Mouse (Mus musculus) ovary, adult 18-20 months (tissue): Measurements from ENCODE around the gene 5430419D17Rik.

ENCODE experiments used
- DNase-seq: peaks from one replicate; pipeline ENCODE4 v3.0.0; 2022; ENCODE audit warnings: low spot score, mixed read lengths

5430419D17Rik gene

DNA sequence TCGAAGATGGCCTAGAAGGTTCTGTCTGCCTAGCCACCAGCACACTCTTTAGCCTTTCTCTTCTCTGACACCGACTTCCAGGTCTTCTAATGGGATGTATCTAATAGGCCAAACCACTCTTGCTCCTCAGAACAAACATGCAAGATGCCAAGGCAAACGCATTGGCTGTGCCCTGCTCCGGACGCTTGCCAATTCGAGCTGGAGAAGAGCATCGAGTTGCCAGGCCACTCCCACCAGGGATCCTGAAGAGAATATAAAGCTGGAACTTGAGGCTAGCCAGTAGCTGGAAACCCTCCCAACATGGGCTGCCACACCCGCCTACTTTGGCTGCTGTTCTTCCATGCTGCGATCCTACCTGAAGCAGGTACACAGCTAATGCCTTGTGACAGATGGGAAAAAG lies at the start of gene 5430419D17Rik:
Gene 5430419D17Rik (plus strand): TSS at position 282 of the 400 bp plus-strand sequence.
- DNase-seq: no peak

DNA sequence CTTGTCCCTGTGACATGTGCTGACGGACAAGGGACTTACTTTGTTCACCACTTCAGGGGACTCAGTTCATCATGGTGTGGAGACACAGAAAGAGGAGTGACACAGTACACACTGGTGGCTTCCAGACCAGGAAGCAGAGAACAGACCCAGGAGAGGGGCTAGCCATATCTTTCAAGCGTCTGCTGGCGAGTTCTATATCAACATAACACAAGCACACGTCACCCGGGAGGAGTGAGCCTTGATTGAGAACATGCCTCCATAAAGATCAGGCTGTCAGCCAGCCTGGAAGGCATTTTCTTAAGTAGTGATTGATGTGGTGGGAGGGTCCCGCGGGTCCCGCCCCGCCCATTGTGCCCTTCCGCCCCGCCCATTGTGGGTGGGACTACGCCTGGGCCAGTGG lies 44.2 kb upstream of the 5430419D17Rik start:
- DNase-seq: no peak

DNA sequence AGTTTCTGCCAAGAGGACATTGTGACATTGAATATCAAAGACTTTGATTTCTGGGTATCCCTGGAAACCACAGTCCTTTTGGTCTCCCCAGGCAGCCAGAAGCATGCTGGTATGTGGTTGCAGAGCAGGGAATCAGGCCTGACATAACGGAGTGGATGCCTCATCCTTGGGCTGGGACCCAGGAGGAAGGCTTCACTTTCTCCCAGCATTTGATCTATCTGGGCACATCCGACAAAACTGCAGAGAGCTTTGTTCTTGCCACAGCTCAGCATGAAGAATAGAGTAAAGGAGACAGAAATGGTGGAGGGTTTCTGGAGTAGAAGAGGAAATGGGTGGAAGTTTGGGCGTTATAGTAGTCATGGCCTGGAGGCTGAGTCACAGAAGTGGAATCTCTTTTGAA lies 41.0 kb upstream of the 5430419D17Rik start:
- no peak for DNase-seq

DNA sequence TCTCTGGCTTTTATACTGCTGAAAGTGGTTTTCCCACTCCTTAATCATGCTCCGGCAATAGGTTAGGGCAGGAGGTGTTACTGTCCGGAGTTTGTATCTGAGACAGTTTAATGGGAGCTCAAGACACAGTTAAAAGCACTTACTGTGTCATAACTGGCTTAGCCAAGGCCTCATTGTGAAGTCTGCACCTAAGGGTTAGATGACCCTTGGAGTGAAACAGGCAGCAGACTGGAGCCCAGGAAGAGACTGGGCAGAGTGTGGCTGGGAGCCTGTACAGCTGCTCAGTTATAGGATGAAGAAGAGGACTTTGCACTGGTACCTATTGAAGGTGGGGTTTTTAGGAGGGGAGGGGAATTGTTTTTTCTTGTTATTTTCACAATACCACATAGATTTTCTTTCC lies 28.0 kb upstream of the 5430419D17Rik start, which contains the start of gene 4933402N03Rik:
Gene 4933402N03Rik (minus strand): TSS at position 101 of the 400 bp plus-strand sequence.
- DNase-seq: no peak

DNA sequence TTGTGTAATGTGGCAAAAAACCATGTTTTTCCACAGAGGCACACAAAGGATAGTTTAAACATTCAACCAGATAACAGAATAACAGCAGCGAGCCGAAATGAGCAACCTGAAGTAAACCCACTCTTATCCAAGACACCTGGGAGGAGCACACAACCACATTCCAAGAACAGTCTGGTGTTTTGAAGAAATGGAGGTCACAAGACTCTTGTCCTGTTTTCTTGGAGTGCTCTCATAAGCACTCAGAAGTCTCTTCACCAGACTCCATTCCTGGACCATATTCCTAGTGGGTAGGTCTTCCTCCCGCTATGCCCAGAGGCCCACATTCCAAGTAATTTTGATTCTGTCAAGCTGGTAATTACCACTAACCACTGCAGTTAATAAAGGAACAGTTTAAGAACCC lies 24.0 kb upstream of the 5430419D17Rik start:
- no peak for DNase-seq

DNA sequence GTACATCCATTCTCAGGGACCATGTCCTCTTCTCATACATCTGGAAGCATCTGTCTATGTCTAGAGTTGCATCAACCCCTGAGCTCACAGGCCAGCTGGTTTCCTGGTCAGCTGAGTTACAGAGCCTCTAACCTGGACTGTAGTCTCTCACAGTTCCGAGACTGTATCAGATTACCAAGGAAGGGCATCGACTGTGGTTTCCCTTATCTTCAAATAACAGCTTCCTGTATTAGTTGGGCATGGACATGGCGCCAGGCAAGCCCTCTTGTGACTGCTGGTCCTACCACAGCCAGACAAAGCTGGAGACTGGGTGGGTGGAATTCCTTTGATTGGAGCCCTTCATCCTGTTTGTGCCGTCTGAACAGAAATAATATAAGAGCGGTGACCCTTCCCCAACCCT lies 21.2 kb upstream of the 5430419D17Rik start:
- DNase-seq: no peak

DNA sequence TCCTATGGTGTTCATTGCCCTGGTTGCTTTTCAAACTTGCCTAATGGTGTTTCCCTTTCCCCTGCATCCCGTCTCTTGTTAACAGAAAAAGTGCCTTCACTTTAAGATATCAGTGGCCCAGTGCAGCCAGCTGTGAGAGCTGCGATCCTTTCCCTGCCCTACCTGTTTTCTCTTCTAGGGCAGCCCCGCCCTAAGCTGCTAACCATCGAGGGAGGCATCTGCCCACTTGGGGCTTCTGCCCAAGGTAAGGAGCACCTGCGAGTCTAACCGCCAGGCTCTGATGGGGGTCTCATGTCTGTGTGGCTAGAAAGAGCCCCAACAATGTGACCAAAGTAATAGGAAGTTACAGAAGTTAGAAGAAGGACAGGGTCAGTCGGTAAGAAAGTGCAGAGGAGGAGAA lies 12.0 kb upstream of the 5430419D17Rik start:
- DNase-seq: no peak

DNA sequence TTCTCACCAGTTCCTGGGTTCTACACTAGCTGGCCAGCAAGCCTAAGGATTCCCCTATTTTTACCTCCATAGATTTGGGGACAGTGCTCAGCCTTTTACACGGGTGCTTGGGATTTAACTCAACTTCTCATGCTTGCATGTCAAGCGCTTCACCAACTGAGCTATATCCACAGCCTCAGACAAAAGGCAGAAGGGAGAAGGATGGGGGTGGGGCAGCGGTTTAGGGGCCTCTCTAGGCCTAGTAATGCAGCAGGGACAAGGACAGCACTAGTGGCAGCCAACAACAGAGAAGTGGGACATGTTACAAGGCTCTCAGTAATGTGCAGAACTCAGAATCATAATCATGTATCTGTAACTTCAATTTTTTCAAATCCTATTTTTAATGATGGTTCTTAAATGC lies 6.4 kb upstream of the 5430419D17Rik start:
- DNase-seq: no peak

DNA sequence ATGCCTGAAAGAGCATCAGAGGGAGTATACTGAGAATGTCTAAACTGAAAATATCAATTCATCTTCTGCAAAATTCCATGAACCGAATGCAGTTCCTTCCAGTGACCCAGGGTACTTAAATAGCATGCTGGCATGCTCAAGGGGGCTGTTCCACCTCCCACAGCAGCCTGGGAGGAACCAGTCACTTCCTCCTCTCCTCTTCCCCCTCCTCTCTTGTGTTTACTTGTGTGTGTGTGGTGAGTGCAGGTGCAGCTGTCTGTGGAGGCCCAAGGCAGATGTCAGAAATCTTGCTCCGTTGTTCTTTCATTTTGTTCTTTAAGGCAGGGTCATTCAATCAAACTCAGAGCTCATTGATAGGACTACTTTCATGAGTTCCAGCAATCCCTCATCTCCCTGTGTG lies 5.1 kb upstream of the 5430419D17Rik start:
- no peak for DNase-seq

DNA sequence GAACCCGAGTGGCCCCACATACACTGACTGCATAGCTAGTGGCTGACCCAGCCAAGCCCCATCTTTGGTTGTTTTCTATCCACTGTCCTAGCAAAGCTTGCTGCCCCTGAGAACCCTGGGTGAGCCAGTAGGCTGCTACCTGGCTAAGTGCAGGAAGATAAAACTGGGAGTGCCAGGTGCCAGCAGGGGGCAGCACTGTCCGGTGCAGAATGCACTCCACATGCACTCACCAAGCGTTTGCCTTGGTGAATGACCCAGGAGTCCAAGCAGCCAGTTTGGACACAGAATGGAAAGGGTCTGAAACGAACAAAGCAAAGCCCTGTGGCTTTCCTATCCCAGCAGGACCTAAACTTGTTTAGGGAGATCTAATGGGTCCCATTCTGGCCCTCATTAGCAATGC lies 8.5 kb downstream of the 5430419D17Rik start:
- no peak for DNase-seq

DNA sequence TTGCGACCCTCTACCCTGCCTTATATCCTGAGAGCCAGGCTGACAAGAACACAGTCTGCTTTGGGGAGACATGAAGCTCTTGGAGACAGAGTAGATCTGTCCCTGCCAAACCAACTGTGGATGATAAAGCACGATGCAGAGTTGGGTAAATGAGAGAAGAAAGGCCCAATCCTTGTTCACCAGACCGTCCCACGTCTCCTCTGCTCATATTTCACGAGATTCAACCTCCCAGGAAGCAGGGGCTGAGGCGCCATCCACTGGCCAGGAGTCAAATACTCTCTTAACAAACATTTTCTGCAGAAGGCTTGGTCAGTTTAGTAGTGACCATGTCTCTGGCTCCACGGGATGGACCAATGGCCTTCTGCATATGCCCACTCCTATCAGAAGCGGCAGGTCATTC lies 10.1 kb downstream of the 5430419D17Rik start:
- no peak for DNase-seq

DNA sequence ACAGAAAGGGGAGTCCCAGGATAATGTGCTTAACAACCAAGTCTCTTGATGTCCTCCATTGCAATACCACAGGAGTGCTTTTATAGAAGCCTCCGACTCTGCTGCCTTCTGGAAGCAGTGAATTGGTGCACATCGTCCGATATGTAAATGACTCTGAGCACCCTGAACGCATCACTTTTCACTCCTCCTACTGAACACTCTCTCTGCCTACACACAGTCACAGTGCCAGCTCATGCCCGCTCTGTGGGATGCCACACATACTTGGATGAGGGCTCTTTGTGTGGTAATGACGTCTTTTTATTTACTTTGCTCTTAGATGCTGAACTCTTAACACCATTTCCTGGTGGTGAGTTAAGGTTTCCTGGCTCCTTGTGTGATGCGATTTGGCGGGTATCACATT lies 12.8 kb downstream of the 5430419D17Rik start:
- no peak for DNase-seq

DNA sequence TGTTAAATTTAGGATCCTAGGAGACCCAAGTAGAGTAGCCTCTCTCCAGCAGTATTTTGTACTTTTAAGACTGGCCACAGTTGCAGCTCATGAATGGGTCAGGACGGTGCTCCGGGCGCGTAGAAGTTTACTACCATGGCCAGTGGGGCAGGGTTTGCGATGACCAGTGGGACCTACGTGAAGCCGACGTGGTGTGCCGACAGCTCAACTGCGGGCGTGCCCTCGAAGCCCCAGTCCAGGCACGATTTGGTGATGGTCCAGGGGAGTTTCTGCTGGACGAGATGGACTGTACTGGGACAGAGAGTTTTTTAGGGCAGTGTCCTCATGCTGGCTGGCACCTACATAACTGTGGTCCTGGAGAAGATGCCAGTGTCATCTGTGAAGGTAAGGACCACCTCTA lies 13.8 kb downstream of the 5430419D17Rik start:
- no peak for DNase-seq

DNA sequence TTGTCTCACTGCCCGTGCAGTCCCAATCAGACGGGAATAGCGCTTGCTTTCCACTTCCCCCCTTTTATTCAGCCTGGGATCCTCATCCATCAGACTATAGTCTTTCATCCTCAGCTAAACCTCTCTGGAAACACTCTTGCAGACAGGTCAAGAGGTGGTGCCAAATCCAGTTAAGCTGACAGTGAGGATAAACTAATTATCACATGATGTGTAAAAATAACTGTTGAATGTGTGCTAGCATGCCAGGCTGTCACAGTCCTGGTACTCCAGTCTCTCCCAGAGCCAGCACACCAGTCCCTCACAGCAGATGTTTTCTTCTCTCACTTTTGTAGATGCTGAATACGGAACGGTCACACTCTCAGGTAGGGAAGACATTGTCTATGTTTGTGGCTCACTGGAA lies 48.9 kb downstream of the 5430419D17Rik start:
- DNase-seq: no peak

DNA sequence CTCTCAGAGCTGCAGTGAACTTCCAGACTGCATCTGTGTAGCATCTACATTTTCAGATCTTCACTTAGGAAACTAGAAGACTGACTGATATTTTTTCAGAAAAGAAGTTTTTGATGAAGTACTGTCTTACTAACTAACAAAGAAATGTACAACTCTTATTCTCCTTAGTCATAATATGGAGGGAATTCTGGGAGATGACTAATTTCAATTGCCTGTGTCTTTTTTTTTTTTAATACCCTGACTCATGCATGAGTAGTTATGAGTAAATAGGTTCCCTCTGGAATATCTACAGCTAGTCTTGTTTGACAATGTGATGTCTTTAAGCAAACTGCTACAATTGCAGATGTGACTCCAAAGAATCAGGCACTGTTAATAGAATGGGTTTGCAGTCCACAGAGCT lies 61.9 kb downstream of the 5430419D17Rik start:
- DNase-seq: no peak

DNA sequence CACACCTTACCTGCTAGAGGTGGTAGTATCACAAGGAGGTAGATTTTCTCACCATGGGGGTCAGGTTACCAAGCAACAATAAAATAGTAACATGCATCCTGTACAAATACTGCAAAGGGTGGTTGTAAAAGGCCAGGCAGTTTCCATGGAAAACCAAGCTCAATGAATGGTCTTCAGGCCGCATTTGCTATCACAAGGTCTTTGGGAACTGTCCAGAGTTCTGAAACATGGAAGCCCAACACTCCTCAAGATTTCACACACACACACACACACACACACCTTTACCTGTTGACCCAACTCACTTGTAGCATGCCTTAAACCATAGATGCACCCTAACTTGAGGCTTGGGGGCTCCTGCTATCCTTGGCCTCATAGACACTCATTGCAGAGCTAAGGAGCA lies 70.8 kb downstream of the 5430419D17Rik start:
- DNase-seq: no peak

DNA sequence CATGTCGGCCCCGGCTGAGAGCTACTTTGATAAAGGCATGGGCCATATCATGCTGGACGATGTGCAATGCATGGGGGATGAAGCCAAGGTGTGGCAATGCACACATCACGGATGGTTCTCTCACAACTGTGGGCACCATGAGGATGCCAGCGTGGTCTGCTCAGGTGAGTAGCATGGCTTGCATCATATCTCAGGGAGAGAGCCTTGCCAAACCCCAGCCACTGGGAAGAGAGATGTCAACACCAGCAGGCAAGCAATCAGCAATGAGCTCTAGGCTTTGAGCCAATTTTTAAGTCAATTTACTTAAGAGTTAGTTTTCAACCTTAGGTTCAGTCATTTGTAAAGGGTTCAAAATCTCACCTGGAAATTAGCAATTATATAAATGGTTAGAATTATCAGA lies 82.6 kb downstream of the 5430419D17Rik start:
- DNase-seq: no peak

DNA sequence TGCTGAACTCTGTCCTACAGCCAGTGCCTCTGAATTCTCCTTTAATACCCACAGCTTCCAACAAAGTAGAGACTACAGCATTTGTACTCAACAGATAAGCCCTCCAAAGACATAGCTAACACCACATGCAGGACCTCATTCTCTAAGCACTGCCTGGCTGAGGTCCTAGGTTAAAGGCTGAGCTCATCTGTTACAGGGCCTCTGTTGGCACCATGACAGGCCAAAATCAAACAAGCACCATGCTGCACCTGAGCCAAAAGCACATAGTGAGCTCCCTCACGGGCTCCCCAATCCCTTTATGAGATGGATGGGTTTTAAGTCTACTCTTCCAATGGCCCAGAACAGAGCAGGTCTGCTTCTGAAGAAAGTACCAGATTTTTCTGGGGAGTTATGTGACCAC lies 83.1 kb downstream of the 5430419D17Rik start:
- DNase-seq: no peak

DNA sequence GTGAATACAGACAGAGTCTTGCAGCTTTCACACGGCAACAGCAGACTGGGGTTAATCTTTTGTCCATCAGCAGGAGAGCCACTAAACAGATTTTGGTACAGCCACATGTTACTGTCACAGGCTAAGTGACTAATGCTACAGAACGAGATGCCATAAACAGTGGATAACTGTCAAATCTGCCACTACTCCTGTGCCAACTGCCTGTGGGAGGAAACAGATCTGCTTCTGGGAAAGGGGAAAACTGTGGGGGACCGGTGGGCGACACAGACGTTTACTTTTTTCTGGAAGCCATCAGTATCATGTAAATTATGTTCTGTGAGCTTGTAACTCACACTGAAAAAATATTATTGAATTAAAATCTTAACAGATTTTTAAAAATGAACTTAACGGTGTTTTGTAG lies 86.7 kb downstream of the 5430419D17Rik start:
- DNase-seq: no peak

DNA sequence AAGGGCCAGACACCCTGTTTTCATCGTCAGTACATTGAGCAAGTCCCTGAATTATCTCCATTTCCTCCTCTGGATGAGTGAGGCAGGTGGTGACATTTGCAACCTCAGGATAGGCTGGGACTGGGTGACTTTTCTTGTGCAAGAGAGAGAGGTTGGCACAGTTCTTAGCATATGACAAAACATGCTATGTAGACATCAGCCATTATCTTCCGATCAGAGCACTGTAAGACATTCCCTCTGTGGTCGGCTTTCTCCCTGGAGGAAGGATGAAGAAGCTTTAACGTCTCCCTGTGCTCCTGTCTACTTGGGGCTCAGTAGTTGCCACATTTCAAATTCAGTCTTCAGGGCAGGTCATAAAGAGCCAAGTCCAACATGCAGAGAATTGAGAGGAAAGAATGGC lies 90.0 kb downstream of the 5430419D17Rik start:
- DNase-seq: no peak

DNA sequence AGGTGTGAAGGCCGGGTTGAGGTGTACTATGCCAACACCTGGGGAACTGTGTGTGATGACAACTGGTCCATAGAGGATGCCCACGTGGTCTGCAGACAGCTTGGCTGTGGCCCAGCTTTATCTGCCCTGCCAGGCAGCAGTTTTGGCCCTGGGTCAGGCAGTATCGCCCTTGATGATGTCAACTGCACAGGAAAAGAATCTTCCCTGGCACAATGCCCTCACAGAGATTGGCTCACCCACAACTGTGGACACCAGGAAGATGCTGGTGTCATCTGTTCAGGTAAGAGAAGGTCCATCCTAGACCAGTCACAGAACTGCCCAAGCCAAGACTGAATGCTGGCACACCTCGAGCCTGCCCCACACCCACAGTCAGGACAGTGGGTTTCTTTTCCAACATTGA lies 91.6 kb downstream of the 5430419D17Rik start:
- DNase-seq: no peak

DNA sequence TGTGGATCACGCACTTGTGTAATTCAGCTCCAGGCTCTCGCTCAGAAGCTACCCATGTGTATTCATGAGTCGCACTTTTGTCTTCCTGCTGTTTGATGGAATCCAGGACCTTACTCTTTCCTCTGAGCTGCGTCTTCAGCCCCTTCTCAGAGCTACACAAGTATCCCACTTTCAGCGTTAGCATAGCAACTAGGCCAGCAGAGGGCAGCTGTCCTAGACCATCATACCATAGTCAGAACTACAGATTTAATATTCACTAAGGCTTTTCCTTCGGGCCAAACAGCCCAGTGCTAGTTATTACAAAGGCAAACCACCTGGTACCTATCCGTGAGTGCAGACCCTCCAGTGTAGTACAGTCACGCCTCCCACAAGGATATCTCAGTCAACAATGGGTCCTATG lies 122.9 kb downstream of the 5430419D17Rik start:
- DNase-seq: no peak

DNA sequence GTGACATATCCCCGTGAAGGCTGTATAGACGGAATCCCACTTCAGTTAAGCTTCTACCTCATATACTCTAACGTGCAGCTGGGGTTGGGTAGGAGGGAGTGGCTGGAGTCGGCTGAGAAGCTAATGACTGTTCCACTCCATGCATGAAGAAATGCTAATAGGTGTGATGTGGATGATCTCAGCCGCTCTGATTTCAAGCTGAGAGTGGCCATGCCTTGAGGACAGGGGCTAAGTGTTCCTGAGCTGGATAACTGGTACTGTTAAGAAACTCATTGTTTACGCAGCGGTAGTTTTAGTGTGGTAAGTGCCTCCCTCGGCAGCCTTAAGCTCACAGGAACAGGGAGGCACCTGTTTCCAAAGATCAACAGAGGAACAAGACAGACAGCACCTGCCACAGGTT lies 129.1 kb downstream of the 5430419D17Rik start:
- no peak for DNase-seq

DNA sequence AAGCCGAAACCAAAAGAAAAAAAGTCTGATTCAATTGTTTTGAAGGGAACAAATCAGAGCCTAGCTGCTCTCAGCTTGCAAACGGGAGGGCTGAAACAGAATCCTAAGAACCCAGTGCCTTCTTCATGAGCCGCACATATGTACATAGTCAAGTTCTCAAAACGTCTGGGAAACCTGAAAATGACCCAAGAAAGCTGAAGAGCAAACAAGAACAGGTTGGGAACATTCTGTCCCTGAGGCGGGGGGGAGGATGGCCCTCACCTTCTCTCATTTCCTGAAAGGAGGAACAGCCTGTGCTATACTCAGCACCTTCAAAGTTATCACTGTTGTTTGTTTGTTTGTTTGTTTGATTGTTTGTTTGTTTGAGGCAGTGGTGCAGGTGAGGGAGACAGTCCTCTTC lies 132.5 kb downstream of the 5430419D17Rik start:
- DNase-seq: no peak

DNA sequence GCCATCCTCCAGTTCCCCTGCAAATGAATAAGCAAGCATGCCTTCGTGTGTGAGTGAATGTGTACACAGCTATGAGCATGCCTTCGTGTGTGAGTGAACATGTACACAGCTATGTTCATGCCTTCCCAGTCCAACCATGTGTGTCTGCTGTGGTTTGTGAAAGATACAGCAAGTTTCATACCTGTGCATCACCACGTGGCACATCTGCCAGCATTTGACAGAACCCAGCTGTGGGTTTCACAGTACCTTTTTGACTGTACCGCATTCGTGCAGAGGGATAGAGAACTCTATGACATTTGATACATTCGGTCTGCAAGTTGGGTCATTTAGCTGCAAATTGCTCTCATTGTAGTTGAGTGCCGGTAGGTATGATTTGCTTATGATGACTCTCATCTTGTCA lies 140.3 kb downstream of the 5430419D17Rik start:
- DNase-seq: no peak
